Mouse (Mus musculus) neural tube, embryonic 12.5 days (tissue): ENCODE measurements at regions not wholly inside any gene's neighbourhood (a gene's known extent, or its start where the extent isn't known, plus 50 kb on each side); places are given as distances from the start of the nearest gene placed in this dataset.

ENCODE experiments used
- ATAC-seq: fragments of 200-750 bp; cut with Nextera tagmentation; 2 replicates; pipeline ENCODE4 v1.8.0; 2017; ENCODE audit warnings: low read depth, mild to moderate bottlenecking, moderate TSS enrichment, moderate library complexity; ENCODE audit not compliant: low FRiP score
- H3K27ac ChIP-seq: fragments of 300-500 bp; sonication (generic); 2 replicates; pipeline ENCODE4 v1.5.1; 2016
- H3K27me3 ChIP-seq: fragments of 300-500 bp; sonication (generic); replicated peaks from 2 replicates; pipeline ENCODE4 v1.6.1; 2016; ENCODE audit warnings: mild to moderate bottlenecking
- H3K36me3 ChIP-seq: fragments of 300-500 bp; sonication (generic); 2 replicates; pipeline ENCODE4 v1.6.1; 2016; ENCODE audit warnings: mild to moderate bottlenecking
- H3K4me1 ChIP-seq: fragments of 300-500 bp; sonication (generic); 2 replicates; pipeline ENCODE4 v1.6.1; 2016
- H3K4me2 ChIP-seq: fragments of 300-500 bp; sonication (generic); replicated peaks from 2 replicates; pipeline ENCODE4 v1.6.1; 2016; ENCODE audit warnings: mild to moderate bottlenecking
- H3K4me3 ChIP-seq: fragments of 300-500 bp; sonication (generic); 2 replicates; pipeline ENCODE4 v1.5.1; 2016
- H3K9ac ChIP-seq: fragments of 300-500 bp; sonication (generic); 2 replicates; pipeline ENCODE4 v1.6.1; 2016; ENCODE audit warnings: mild to moderate bottlenecking
- H3K9me3 ChIP-seq: fragments of 300-500 bp; sonication (generic); 2 replicates; pipeline ENCODE4 v1.6.1; 2016; ENCODE audit warnings: mild to moderate bottlenecking
- WGBS: fragments of 180-500 bp; shearing (Covaris S2); methylation state at CpG from one replicate; pipeline ENCODE4 v1.1.7; 2016; 5-methylcytosine and 5-hydroxymethylcytosine counted together

GRCm38 (mm10) chr1:186425421-186425820 lies 280.4 kb downstream of the Tgfb2 start:
- no peaks in the 10 kb centered on the region for H3K9me3 ChIP-seq
- WGBS = 80% methylated on average over 6 of the region's 6 CpGs
- ATAC-seq = no peak
- no peak overlapping the region for H3K4me2 ChIP-seq
- no peaks in the 10 kb centered on the region for H3K4me1 ChIP-seq
- H3K27ac ChIP-seq = no peak overlapping the region
- no peak overlapping the region for H3K9ac ChIP-seq
- no peaks in the 10 kb centered on the region for H3K36me3 ChIP-seq
- no peak overlapping the region for H3K4me3 ChIP-seq
- H3K27me3 ChIP-seq = no peaks in the 10 kb centered on the region

- Histone ChIP-seq H3K27ac (no peak overlapping the region), H3K4me3 (no peak overlapping the region), H3K9ac (no peak overlapping the region), H3K9me3 (no peaks in the 10 kb centered on the region), H3K36me3 (no peaks in the 10 kb centered on the region), H3K4me1 (no peaks in the 10 kb centered on the region), H3K4me2 (no peak overlapping the region), H3K27me3 (no peaks in the 10 kb centered on the region)
- no peak for ATAC-seq
- 87% methylated on average over 5 of the region's 5 CpGs for WGBS
Observed at GRCm38 (mm10) chr1:186424084-186424483, 281.7 kb downstream of the Tgfb2 start.

- no peaks in the 10 kb centered on the region for H3K9me3 ChIP-seq
- 72% methylated on average over 1 of the region's 1 CpGs for WGBS
Observed at GRCm38 (mm10) chr1:186417101-186417500, 288.7 kb downstream of the Tgfb2 start.

DNA sequence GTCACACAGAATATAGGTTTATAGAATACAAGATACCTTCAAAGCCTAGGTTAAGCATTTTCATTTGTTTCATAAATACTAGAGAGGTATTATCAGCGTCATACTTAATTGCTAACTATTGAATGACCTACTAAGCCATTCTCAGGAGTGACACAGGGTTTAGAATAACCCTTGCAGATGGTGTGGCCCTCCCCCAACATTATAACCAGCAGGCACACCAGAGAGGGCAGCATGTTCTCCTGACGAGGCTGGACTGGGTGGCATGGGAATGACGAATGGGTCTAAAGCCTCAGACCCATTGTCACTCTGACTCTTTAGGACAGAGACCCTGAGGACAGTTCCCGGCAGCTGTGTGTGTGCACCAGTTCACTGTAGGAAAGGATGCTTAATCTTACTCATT lies 290.5 kb downstream of the Tgfb2 start:
- no peak for ATAC-seq
- Histone ChIP-seq H3K4me1 (no peaks in the 10 kb centered on the region), H3K9ac (no peak overlapping the region), H3K27ac (no peak overlapping the region), H3K27me3 (no peaks in the 10 kb centered on the region), H3K4me3 (no peak overlapping the region), H3K36me3 (no peaks in the 10 kb centered on the region), H3K4me2 (no peak overlapping the region), H3K9me3 (no peaks in the 10 kb centered on the region)
- WGBS = 70% methylated on average over 4 of the region's 4 CpGs

More at GRCm38 (mm10) chr1:186417101-186417500, 288.7 kb downstream of the Tgfb2 start:
- Histone ChIP-seq H3K4me2 (no peak overlapping the region), H3K27ac (no peak overlapping the region), H3K4me1 (no peaks in the 10 kb centered on the region), H3K27me3 (no peaks in the 10 kb centered on the region), H3K4me3 (no peak overlapping the region), H3K36me3 (no peaks in the 10 kb centered on the region), H3K9ac (no peak overlapping the region)
- ATAC-seq = no peak

- Histone ChIP-seq H3K4me3 (no peak overlapping the region), H3K4me2 (no peak overlapping the region), H3K9ac (no peak overlapping the region), H3K36me3 (no peaks in the 10 kb centered on the region), H3K9me3 (no peaks in the 10 kb centered on the region), H3K27ac (no peak overlapping the region), H3K4me1 (0 out of 2 replicates have a peak, but pooled peaks cover 5% of the 10 kb centered on the region), H3K27me3 (no peaks in the 10 kb centered on the region)
- WGBS = 95% methylated on average over 6 of the region's 6 CpGs
- no peak for ATAC-seq
Observed at GRCm38 (mm10) chr1:186413886-186414245, 291.9 kb downstream of the Tgfb2 start.

DNA sequence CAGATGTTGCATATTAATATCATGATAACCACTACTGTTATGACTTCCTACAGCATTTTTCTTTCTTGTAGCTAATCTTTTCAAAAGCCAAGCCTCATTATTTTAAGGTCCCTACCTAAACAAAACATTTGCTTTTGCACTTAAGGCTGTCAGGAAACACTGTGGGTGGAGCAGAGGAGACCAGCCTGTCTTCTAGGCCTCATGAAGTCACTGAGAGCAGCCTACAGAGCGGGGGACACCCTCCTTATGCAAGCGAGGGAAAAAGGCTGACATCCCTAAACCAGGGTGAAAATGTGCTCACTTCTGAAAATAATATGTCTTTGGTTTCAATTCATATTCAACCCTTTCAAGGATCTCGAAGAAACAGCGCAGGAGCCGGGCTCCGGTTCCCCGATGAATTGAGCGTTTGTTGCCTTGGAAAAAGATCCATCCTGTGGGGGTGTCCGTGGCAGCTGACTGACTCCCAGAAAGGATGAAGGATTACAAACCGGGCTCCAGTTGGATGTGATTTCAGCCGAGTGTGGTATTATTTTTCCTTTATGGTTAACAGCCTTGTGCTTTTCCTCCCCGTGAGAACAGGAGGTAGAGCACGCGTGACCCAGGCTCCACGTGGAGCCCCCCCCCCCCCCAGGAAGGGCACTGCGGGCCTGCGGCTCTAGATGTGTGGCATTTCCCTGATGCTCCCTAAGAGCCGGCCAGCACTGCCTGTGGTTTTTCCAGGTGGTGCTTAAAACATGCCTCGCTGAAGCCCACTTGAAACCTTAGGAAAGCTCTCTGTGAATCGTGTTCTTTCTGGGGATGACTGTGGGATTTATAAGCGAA lies 292.5 kb downstream of the Tgfb2 start:
- Histone ChIP-seq H3K4me2 (no peak overlapping the region), H3K9ac (no peak overlapping the region), H3K27me3 (no peaks in the 10 kb centered on the region), H3K4me1 (0 out of 2 replicates have a peak, but pooled peaks cover 5% of the 10 kb centered on the region), H3K9me3 (no peaks in the 10 kb centered on the region), H3K27ac (no peak overlapping the region), H3K4me3 (no peak overlapping the region), H3K36me3 (no peaks in the 10 kb centered on the region)
- WGBS = 72% methylated on average over 21 of the region's 21 CpGs
- no peak for ATAC-seq

- H3K4me2 ChIP-seq = no peak overlapping the region
- no peak for ATAC-seq
Observed at GRCm38 (mm10) chr1:186412296-186412695, 293.5 kb downstream of the Tgfb2 start.

GRCm38 (mm10) chr1:186408986-186409441 lies 291.9 kb upstream of the Lyplal1 start:
- H3K4me3 ChIP-seq = no peak overlapping the region
- no peak for ATAC-seq
- H3K4me1 ChIP-seq = 0 out of 2 replicates have a peak, but pooled peaks cover 5% of the 10 kb centered on the region
- no peaks in the 10 kb centered on the region for H3K9me3 ChIP-seq
- H3K27ac ChIP-seq = no peak overlapping the region
- H3K36me3 ChIP-seq = no peaks in the 10 kb centered on the region
- WGBS = 65% methylated on average over 10 of the region's 10 CpGs
- H3K27me3 ChIP-seq = no peaks in the 10 kb centered on the region
- H3K9ac ChIP-seq = no peak overlapping the region
- H3K4me2 ChIP-seq = no peak overlapping the region

More at GRCm38 (mm10) chr1:186412296-186412695, 293.5 kb downstream of the Tgfb2 start:
- Histone ChIP-seq H3K36me3 (no peaks in the 10 kb centered on the region), H3K27me3 (no peaks in the 10 kb centered on the region), H3K27ac (no peak overlapping the region), H3K9me3 (no peaks in the 10 kb centered on the region), H3K9ac (no peak overlapping the region), H3K4me1 (0 out of 2 replicates have a peak, but pooled peaks cover 5% of the 10 kb centered on the region), H3K4me3 (no peak overlapping the region)
- WGBS = 86% methylated on average over 2 of the region's 2 CpGs

DNA sequence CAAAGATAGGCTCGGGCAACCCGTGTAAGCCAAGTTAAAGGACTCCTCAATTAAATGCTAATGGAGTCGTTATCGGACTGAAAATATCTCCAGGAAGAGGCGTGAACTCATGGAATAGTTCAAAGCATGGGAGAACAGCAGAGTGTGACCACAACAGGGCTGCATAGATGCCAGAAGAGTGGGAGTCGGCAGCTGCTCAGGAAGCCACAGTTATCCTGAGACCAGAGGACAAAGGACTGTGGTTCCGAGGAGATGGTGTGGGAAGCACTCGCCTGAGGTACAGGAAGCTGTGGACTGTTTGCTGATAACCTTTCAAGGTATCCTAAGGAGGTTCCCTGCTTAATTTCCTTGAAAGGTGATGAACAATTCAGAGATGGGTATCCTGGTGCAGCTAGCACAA lies 290.5 kb upstream of the Lyplal1 start:
- H3K4me2 ChIP-seq = no peak overlapping the region
- 85% methylated on average over 8 of the region's 8 CpGs for WGBS
- no peak overlapping the region for H3K9ac ChIP-seq
- H3K27ac ChIP-seq = no peak overlapping the region
- H3K27me3 ChIP-seq = no peaks in the 10 kb centered on the region
- no peaks in the 10 kb centered on the region for H3K36me3 ChIP-seq
- H3K4me1 ChIP-seq = 0 out of 2 replicates have a peak, but pooled peaks cover 5% of the 10 kb centered on the region
- no peak overlapping the region for H3K4me3 ChIP-seq
- H3K9me3 ChIP-seq = no peaks in the 10 kb centered on the region
- no peak for ATAC-seq

- Histone ChIP-seq H3K4me3 (no peak overlapping the region), H3K9me3 (no peaks in the 10 kb centered on the region), H3K27ac (no peak overlapping the region), H3K4me1 (0 out of 2 replicates have a peak, but pooled peaks cover 5% of the 10 kb centered on the region), H3K27me3 (no peaks in the 10 kb centered on the region), H3K4me2 (no peak overlapping the region), H3K36me3 (no peaks in the 10 kb centered on the region), H3K9ac (no peak overlapping the region)
- ATAC-seq = no peak
- WGBS = 73% methylated on average over 5 of the region's 5 CpGs
Observed at GRCm38 (mm10) chr1:186405693-186406092, 288.6 kb upstream of the Lyplal1 start.

GRCm38 (mm10) chr1:186399762-186400161 lies 282.7 kb upstream of the Lyplal1 start:
- Histone ChIP-seq H3K36me3 (no peaks in the 10 kb centered on the region), H3K9me3 (no peaks in the 10 kb centered on the region), H3K4me2 (no peak overlapping the region), H3K4me1 (no peaks in the 10 kb centered on the region), H3K27me3 (no peaks in the 10 kb centered on the region), H3K27ac (no peak overlapping the region), H3K4me3 (no peak overlapping the region), H3K9ac (no peak overlapping the region)
- 66% methylated on average over 8 of the region's 8 CpGs for WGBS
- ATAC-seq = no peak

- Histone ChIP-seq H3K27me3 (no peaks in the 10 kb centered on the region), H3K4me3 (no peak overlapping the region), H3K4me1 (no peaks in the 10 kb centered on the region), H3K4me2 (no peak overlapping the region), H3K36me3 (no peaks in the 10 kb centered on the region), H3K9ac (no peak overlapping the region), H3K9me3 (no peaks in the 10 kb centered on the region), H3K27ac (no peak overlapping the region)
- ATAC-seq = no peak
- WGBS = 63% methylated on average over 5 of the region's 5 CpGs
Observed at GRCm38 (mm10) chr1:186393005-186393404, 275.9 kb upstream of the Lyplal1 start.

DNA sequence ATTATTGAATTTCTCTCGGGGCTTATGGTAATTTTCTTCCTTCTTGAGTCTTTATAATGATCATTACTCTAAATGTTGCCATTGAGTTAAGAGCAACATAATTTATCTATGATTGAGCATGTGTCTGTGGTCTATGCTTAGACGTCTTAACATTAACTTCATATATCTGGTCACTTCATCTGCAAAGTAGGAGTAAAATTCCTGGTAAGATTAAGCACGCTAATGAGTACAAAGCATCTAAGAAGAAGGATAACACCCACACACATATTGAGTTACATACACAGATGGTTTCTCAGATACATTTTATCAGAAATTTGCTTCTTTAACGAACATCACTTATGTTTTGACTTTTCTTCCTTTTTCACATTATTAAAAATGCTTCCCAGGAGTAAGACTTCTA lies 267.3 kb upstream of the Lyplal1 start:
- WGBS = 85% methylated on average over 4 of the region's 4 CpGs
- no peaks in the 10 kb centered on the region for H3K36me3 ChIP-seq
- no peaks in the 10 kb centered on the region for H3K27me3 ChIP-seq
- no peaks in the 10 kb centered on the region for H3K9me3 ChIP-seq
- ATAC-seq = no peak
- H3K9ac ChIP-seq = no peak overlapping the region
- H3K4me2 ChIP-seq = no peak overlapping the region
- H3K4me1 ChIP-seq = no peaks in the 10 kb centered on the region
- H3K4me3 ChIP-seq = no peak overlapping the region
- no peak overlapping the region for H3K27ac ChIP-seq
